Mouse (Mus musculus) effector memory CD4-positive, alpha-beta T cell, adult 5 months (primary cell): ENCODE measurements around the gene Arhgap1. TPM values are rescaled to one million over a fixed set of nuclear protein-coding genes. Genes with fewer than 3 reads are reported as not detected.

Experiments used
- polyA plus RNA-seq: library from polyadenylated mRNA; unstranded; fragments of 100-300 nt; shearing (Covaris generic); gene quantifications from one replicate; pipeline ENCODE4 v1.2.1, GENCODE M21; 2017

The Arhgap1 gene
- 123 TPM for polyA plus RNA-seq

DNA sequence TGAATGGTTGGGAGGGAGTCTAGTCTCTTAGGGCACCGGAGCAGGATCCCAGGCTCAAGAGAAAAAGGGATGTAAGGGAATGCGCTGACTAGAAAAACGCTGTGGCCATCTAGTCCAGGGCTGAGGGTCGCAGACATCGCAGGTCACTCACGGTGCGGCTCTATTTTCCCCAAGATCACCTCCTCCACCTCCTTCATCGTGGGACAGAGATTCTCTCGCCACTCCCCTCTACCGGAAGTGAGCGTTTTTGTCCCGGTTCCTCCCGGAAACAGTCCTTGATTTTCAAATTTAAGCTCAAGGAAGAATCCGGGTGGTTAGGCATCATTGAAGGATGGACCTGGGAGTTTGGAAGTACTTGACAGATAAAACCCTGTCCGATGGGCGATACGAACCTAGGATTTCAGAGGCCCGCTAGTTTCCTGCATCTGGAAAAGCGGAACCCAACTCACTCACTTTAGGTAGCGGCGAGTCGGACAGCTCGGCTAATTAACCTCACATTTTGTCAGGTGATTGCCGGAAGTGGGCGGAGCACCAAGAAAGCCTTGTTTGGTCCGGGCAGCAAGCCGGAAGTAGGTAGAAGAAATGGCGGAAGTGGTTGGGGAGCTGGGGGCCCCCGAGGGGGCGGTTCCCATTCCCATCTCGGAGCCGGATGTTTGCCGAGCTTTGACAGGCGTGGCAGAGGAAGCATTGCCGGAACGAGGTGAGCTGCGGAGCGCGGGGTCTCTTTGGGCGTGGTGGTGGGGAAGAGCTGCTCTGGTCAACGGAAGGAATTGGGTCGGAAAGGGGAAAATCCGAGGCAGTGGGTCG is at the start of gene Arhgap1, which contains the start of gene Zfp408:
Gene Arhgap1 (plus strand): TSS at position 308 of the 807 bp plus-strand sequence.
Gene Zfp408 (minus strand): TSS at position 239 of the 807 bp plus-strand sequence.

GRCm38 (mm10) chr2:91636229-91636628 is 13.4 kb upstream of the Arhgap1 start, which contains the start of gene F2:
F2 (minus strand) TSS chr2:91636414.

DNA sequence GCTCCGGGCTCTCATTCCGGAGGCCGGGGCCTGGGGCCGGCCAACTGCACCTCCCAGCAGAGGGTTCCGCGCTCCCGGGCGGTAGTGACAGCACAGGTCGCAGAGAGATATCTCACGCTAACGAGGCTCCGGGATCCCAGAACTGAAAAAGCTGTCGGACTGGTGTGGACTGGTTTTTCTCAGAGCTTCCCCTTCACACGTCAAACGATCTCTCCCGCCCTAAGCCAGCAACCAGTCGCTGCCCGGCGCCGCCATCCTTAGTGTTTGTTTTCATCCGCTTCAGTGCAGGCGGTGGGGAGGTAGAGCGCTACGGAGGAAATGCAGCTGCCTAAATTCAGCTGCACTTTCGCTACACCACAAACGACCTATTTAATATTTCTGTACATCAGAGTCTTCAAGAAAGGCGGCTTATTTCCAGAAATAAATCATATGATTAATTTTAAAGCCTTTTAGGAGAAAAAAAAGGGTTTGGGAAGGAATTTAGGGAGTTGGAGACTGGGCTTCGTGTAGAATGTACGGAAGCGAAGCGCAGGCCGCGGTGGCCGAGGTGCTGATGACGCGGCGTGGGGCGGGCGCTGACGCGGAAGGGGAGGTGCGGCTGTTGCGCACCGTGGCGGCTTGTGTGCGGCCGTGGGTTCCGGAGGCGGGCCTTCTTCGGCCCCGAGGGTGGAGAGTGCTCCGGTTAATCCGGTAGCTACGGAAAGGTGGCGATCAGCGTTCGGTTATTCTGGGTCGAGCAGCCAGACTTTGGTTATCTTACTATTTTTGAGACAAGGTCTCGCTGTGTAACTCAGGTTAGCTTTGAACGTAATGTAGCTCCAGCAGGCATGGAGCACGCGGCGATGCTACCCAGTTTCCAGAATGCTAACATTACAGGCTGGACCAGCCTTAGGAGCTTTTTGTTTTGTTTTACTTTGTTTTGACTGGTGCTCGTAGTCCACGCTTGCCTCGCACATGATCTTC is 60.9 kb downstream of the Arhgap1 start, which contains the start of the genes Atg13 and Harbi1:
Gene Atg13 (minus strand): TSS at position 305 of the 963 bp plus-strand sequence.
Gene Harbi1 (plus strand): TSS at position 581 of the 963 bp plus-strand sequence.

Other genes with a start within 250 kb of the Arhgap1 start
- 18.6 TPM for gene 1110051M20Rik, start 205.2 kb upstream of the Arhgap1 start, polyA plus RNA-seq
- gene Lrp4, start 192.3 kb upstream of the Arhgap1 start, polyA plus RNA-seq = 0.09 TPM
- 34.8 TPM for gene Ckap5, start 123.1 kb upstream of the Arhgap1 start, polyA plus RNA-seq
- not detected for gene F2, start 13.4 kb upstream of the Arhgap1 start, polyA plus RNA-seq
- gene Zfp408, start 69 bp upstream of the Arhgap1 start, polyA plus RNA-seq = 12.1 TPM
- 49.0 TPM for gene Atg13, start 60.7 kb downstream of the Arhgap1 start, polyA plus RNA-seq
- gene Harbi1, start 61.0 kb downstream of the Arhgap1 start, polyA plus RNA-seq = 3.8 TPM
- 40.9 TPM for gene Ambra1, start 80.3 kb downstream of the Arhgap1 start, polyA plus RNA-seq